Mouse (Mus musculus) hindbrain, embryonic 14.5 days (tissue): ENCODE measurements around the gene Socs1. TPM values are rescaled to one million over a fixed set of nuclear protein-coding genes. Genes with fewer than 3 reads are reported as not detected.

Source experiments
- ATAC-seq: fragments of 200-750 bp; cut with Nextera tagmentation; 2 replicates; pipeline ENCODE4 v1.8.0; 2017; ENCODE audit warnings: moderate number of reproducible peaks, mild to moderate bottlenecking, moderate TSS enrichment, moderate library complexity; ENCODE audit not compliant: low FRiP score
- DNase-seq: peaks from one replicate; pipeline ENCODE4 v3.0.0-alpha.2; 2015; ENCODE audit warnings: low spot score
- H3K27ac ChIP-seq: fragments of 300-500 bp; sonication (generic); 2 replicates; pipeline ENCODE4 v1.5.1; 2014; ENCODE audit warnings: mild to moderate bottlenecking, moderate library complexity
- H3K27me3 ChIP-seq: fragments of 300-500 bp; sonication (generic); 2 replicates; pipeline ENCODE4 v1.6.1; 2014; ENCODE audit warnings: mild to moderate bottlenecking, low read length, mixed read lengths; ENCODE audit not compliant: control insufficient read depth, insufficient read depth
- H3K36me3 ChIP-seq: fragments of 300-500 bp; sonication (generic); replicated peaks from 2 replicates; pipeline ENCODE4 v1.6.1; 2014; ENCODE audit not compliant: control insufficient read depth, insufficient read depth
- H3K4me1 ChIP-seq: fragments of 300-500 bp; sonication (generic); replicated peaks from 2 replicates; pipeline ENCODE4 v1.6.1; 2014; ENCODE audit warnings: antibody characterized with exemption, low read length, mixed read lengths; ENCODE audit not compliant: control insufficient read depth, insufficient read depth
- H3K4me2 ChIP-seq: fragments of 300-500 bp; sonication (generic); replicated peaks from 2 replicates; pipeline ENCODE4 v1.6.1; 2014; ENCODE audit warnings: mild to moderate bottlenecking, moderate library complexity
- H3K4me3 ChIP-seq: fragments of 300-500 bp; sonication (generic); replicated peaks from 2 replicates; pipeline ENCODE4 v1.5.1; 2014; ENCODE audit warnings: mild to moderate bottlenecking, low read length
- H3K9ac ChIP-seq: fragments of 300-500 bp; sonication (generic); 2 replicates; pipeline ENCODE4 v1.6.1; 2014
- H3K9me3 ChIP-seq: fragments of 300-500 bp; sonication (generic); 2 replicates; pipeline ENCODE4 v1.6.1; 2016; ENCODE audit warnings: low read length; ENCODE audit not compliant: control insufficient read depth
- WGBS: fragments of 180-500 bp; shearing (Covaris S2); extraction: QIAGEN DNeasy Blood & Tissue Kit; methylation state at CpG from one replicate; pipeline ENCODE4 v1.1.7; 2014; 5-methylcytosine and 5-hydroxymethylcytosine counted together
- polyA plus RNA-seq: library from polyadenylated mRNA; unstranded; fragments of >200 nt; fragmentation: Nextera tagmentation; extraction: Ambion mirVana; gene quantifications from 2 replicates; pipeline ENCODE4 v1.2.1, GENCODE M21; 2014

Socs1 gene
- polyA plus RNA-seq, 1 experiment from 2014 or later: 4.6 TPM

- H3K27ac ChIP-seq: no peak overlapping the region
- WGBS: 65% methylated on average over 4 of the region's 4 CpGs
Measured at GRCm38 (mm10) chr16:10788866-10789265, 3.5 kb upstream of the Socs1 start.

GRCm38 (mm10) chr16:10788271-10788670 lies 2.9 kb upstream of the Socs1 start, which contains the start of gene Tnp2:
Tnp2 (minus strand) TSS chr16:10788660.
- Histone ChIP-seq H3K4me2 (no peak within 1 kb of the TSS), H3K27ac (no peak within 1 kb of the TSS), H3K4me3 (no peak within 1 kb of the TSS), H3K36me3 (no peaks in the 10 kb centered on the region), H3K4me1 (peaks cover 17% of the 10 kb centered on the region), H3K9ac (no peak within 1 kb of the TSS), H3K9me3 (no peaks in the 10 kb centered on the region), H3K27me3 (peaks cover 14% of the 10 kb centered on the region)
- 58% methylated on average over 16 of the region's 16 CpGs for WGBS
- DNase-seq: no peak
- no peak for ATAC-seq

More at GRCm38 (mm10) chr16:10788866-10789265, 3.5 kb upstream of the Socs1 start:
- Histone ChIP-seq H3K4me1 (peaks cover 11% of the 10 kb centered on the region), H3K9ac (no peak overlapping the region), H3K4me2 (no peak overlapping the region), H3K36me3 (no peaks in the 10 kb centered on the region), H3K27me3 (peaks cover 8% of the 10 kb centered on the region), H3K4me3 (no peak overlapping the region), H3K9me3 (no peaks in the 10 kb centered on the region)
- ATAC-seq: no peak
- DNase-seq: no peak

GRCm38 (mm10) chr16:10787548-10788058 lies 2.3 kb upstream of the Socs1 start:
- H3K27me3 ChIP-seq: peaks cover 21% of the 10 kb centered on the region
- no peak for DNase-seq
- no peak overlapping the region for H3K4me2 ChIP-seq
- H3K9me3 ChIP-seq: no peaks in the 10 kb centered on the region
- H3K4me3 ChIP-seq: no peak overlapping the region
- H3K36me3 ChIP-seq: no peaks in the 10 kb centered on the region
- no peak overlapping the region for H3K9ac ChIP-seq
- no peak overlapping the region for H3K27ac ChIP-seq
- ATAC-seq: no peak
- peaks cover 20% of the 10 kb centered on the region for H3K4me1 ChIP-seq
- WGBS: 80% methylated on average over 7 of the region's 7 CpGs

GRCm38 (mm10) chr16:10786782-10787547 lies 1.6 kb upstream of the Socs1 start:
- Histone ChIP-seq H3K27me3 (peaks cover 22% of the 10 kb centered on the region), H3K9me3 (no peaks in the 10 kb centered on the region), H3K27ac (peak overlapping the region; percentile 85; the same call in 1 of the 2 replicates), H3K36me3 (no peaks in the 10 kb centered on the region), H3K4me1 (peaks cover 26% of the 10 kb centered on the region), H3K4me3 (no peak overlapping the region), H3K9ac (no peak overlapping the region), H3K4me2 (peak overlapping the region; percentile 97)
- no peak for DNase-seq
- ATAC-seq: no peak
- 61% methylated on average over 4 of the region's 4 CpGs for WGBS

GRCm38 (mm10) chr16:10786288-10786687 lies 952 bp upstream of the Socs1 start:
- peak; percentile 90 for DNase-seq
- peak overlapping the region; percentile 85 for H3K27ac ChIP-seq
- peak; percentile 39 for ATAC-seq
- peaks cover 22% of the 10 kb centered on the region for H3K27me3 ChIP-seq
- H3K4me3 ChIP-seq: peak overlapping the region; percentile 49
- peaks cover 28% of the 10 kb centered on the region for H3K4me1 ChIP-seq
- 3% methylated on average over 9 of the region's 9 CpGs for WGBS
- H3K9ac ChIP-seq: peak overlapping the region; percentile 72
- no peaks in the 10 kb centered on the region for H3K36me3 ChIP-seq
- H3K4me2 ChIP-seq: peak overlapping the region; percentile 97
- no peaks in the 10 kb centered on the region for H3K9me3 ChIP-seq

- DNase-seq: peak; percentile 91
- peak overlapping the region; percentile 85 for H3K27ac ChIP-seq
- no peaks in the 10 kb centered on the region for H3K36me3 ChIP-seq
- H3K9me3 ChIP-seq: no peaks in the 10 kb centered on the region
- 0% methylated on average over 34 of the region's 55 CpGs for WGBS
- ATAC-seq: peak; percentile 86
- peaks cover 28% of the 10 kb centered on the region for H3K4me1 ChIP-seq
- H3K4me3 ChIP-seq: peak overlapping the region; percentile 49
- H3K4me2 ChIP-seq: peak overlapping the region; percentile 97
- peaks cover 22% of the 10 kb centered on the region for H3K27me3 ChIP-seq
- peak overlapping the region; percentile 72 for H3K9ac ChIP-seq
Measured at GRCm38 (mm10) chr16:10784793-10785370, 454 bp downstream of the Socs1 start.

- H3K4me2 ChIP-seq: peak overlapping the region; percentile 97
Measured at GRCm38 (mm10) chr16:10783883-10784792, 1.2 kb downstream of the Socs1 start.

GRCm38 (mm10) chr16:10783451-10783850 lies 1.9 kb downstream of the Socs1 start:
- DNase-seq (no peak), ATAC-seq (no peak)
- Histone ChIP-seq H3K27me3 (peaks cover 22% of the 10 kb centered on the region), H3K9ac (no peak overlapping the region), H3K36me3 (no peaks in the 10 kb centered on the region), H3K9me3 (no peaks in the 10 kb centered on the region), H3K27ac (no peak overlapping the region), H3K4me3 (peak overlapping the region; percentile 49), H3K4me1 (peaks cover 28% of the 10 kb centered on the region), H3K4me2 (peak overlapping the region; percentile 97)
- WGBS: 74% methylated on average over 8 of the region's 8 CpGs

More at GRCm38 (mm10) chr16:10783883-10784792, 1.2 kb downstream of the Socs1 start:
- H3K36me3 ChIP-seq: no peaks in the 10 kb centered on the region
- 3% methylated on average over 81 of the region's 81 CpGs for WGBS
- peak overlapping the region; percentile 85 for H3K27ac ChIP-seq
- no peaks in the 10 kb centered on the region for H3K9me3 ChIP-seq
- peak overlapping the region; percentile 49 for H3K4me3 ChIP-seq
- H3K4me1 ChIP-seq: peaks cover 28% of the 10 kb centered on the region
- no peak for ATAC-seq
- peak; percentile 58 for DNase-seq
- H3K9ac ChIP-seq: peak overlapping the region; percentile 72
- peaks cover 22% of the 10 kb centered on the region for H3K27me3 ChIP-seq

GRCm38 (mm10) chr16:10783152-10783434 lies 2.2 kb downstream of the Socs1 start:
- Histone ChIP-seq H3K9ac (no peak overlapping the region), H3K36me3 (no peaks in the 10 kb centered on the region), H3K27ac (no peak overlapping the region), H3K9me3 (no peaks in the 10 kb centered on the region), H3K4me2 (peak overlapping the region; percentile 97), H3K27me3 (peaks cover 22% of the 10 kb centered on the region), H3K4me1 (peaks cover 28% of the 10 kb centered on the region), H3K4me3 (no peak overlapping the region)
- 57% methylated on average over 1 of the region's 1 CpGs for WGBS
- DNase-seq (no peak), ATAC-seq (no peak)
